Mouse (Mus musculus) forelimb bud, embryonic 11.5 days (tissue): ENCODE results near the gene Cpne5.

Experiments
- DNase-seq: peaks from one replicate; pipeline ENCODE4 v3.0.0-alpha.2; 2012; ENCODE audit warnings: low read depth, low spot score

The Cpne5 gene

DNA sequence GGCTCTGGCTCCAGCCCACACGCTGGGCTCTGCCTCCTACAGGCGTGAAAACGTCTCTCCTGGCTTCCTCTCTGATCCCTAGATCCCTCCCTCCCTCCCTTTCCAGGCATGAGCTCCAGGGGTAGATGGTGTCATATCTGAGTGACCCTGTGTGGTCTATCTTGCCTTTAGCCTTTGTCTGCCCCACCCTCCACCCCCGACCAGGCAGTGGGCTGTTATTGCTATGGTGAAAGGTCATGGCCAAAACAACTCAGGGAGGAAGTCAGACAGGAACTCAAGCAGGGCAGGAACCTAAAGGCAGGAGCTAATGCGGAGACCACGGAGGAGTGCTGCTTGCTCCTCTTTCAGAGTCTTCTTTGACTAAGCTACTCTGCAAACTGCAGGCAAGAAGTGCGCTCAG is 26.1 kb downstream of the Cpne5 start:
- no peak for DNase-seq

DNA sequence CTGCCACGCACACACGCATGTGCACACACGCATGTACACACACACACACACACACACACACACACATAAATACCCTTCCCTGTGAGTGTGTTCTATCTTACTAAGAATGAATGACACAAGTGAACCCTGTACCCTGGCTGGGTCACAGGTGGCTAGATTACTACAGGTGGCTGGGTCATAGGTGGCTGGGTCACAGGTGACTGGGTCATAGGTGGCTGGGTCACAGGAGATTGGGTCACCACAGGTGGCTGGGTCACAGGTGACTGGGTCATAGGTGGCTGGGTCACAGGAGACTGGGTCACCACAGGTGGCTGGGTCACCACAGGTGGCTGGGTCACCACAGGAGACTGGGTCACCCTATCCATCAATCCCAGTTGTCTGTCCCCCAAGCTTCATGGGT is 27.9 kb downstream of the Cpne5 start:
- no peak for DNase-seq

DNA sequence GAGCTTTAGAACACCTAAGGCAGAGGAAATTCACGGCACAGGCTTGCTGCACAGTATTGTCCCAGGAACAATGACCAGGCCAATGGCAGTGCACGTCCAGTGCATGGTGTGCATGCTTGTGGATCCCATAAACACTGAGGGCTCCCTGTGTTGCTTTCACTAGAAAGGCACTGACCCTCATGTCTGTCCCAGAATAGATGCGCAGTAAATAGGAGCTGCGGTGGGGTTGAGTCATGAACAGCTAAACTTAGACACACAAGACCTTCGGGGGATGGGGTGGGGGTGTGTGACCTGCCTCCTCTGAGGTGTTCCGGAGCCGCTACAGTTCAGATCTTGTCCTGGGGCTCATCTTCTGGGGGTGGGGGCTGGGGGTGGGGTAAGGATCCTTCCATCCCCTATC is 31.9 kb downstream of the Cpne5 start:
- DNase-seq = no peak

DNA sequence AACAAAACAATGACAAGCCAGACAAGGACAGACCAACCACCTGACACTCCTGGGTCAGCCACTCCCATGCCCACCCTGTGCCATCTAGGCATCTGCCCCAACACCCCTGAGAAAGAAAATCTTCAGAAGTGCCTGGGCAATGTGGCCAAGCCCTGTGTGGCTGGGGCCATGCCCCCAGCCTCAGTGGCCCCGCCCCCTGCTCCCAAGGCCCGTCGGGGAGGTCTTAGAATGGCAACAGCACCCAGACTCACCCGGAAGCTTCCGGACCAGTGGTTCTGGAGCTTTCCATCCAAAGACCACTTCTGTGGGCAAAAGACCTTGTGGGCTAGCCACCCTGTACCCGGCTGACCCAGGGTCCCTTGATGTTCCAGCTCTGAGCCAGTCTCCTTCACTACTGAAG is 35.4 kb downstream of the Cpne5 start:
- no peak for DNase-seq

DNA sequence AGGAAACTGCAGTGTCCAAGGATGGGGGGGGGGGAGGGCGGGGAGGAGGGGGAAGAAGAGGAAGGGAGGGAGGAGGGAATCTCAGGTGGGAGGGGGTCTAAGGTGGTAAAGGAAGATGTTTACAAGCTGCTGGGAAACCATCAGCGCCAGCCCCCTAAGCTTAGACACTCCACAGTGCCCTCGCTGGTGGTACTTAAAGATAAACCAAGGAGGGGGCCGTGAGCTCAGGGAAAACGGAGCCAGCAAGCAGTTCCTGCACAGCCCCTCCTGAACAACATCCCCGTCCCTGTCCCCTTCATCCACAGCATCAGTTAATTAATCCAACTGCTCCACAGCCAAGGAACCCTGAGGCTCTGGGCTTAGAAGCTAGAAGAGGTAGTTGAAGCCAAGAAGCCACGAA is 38.1 kb downstream of the Cpne5 start:
- no peak for DNase-seq

DNA sequence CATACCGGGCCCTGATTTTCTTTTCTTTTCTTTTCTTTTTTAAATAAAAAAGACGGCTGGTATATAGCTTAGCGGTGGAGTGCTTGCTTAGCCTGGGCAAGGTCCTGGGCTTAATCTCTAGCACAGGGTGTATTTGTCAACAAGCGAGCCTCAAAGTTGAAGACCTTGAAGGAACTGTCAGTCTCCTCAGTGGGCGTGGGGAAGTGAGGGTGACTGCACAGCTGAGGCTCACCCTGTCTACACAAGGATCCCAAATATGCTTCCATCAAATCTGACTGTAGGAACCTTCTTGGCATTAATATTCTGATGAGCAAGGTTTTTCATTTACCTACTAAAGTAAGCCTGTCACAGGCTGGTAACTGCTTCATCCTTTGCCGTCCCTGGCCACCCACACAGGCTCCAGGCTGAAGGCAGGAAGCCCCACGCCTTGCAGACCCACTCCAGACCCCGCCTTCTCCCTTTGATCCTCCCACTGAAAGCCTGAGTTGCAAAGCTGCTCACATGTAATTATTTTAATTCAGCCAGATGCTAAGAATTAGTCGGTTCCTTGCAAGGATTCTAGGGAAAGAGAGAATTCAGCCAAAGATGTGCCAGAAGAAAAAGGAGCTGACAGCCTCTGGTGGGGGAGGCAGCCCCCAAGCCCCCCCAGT is 38.7 kb downstream of the Cpne5 start:
- peak; percentile 61 for DNase-seq

DNA sequence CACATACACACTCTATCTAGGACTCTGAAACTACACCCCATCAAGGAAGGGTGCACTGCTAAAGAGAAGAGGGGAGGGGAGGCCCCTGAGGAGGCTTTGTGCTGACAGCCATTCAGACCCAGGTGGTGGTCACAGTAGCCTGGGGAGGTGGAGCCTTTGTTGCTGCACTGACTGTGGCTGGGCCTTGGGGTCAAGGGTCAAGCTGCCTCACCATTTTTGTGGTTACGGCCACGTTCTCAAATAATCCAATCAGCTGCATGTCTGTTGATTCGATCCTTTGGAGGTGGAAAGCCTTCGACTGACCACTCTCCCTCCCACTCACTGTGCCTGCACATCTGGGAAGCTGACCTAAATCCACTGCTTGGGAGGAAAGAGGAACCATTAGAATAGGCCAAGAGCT is 42.4 kb downstream of the Cpne5 start:
- DNase-seq = no peak

DNA sequence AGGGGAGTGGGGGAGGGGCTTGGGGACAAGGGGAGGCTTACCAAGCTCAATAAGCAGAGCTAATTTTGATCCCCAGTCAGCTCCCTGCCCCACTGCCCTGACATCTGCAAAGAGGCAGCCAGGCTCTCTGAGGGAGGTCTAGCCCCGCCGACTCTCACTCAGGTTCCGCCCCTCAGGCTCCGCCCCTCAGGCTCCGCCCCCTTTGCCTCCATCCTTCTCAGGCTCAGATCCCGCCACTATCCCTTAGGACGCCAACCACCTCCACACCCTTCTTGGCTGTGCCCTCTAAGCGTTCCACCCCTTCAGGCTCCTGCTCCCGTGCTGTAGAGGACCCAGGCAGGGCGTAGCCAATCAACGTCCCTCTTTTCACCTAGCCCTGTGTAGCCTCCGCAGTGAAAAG is 49.0 kb downstream of the Cpne5 start:
- DNase-seq = peak; percentile 53

DNA sequence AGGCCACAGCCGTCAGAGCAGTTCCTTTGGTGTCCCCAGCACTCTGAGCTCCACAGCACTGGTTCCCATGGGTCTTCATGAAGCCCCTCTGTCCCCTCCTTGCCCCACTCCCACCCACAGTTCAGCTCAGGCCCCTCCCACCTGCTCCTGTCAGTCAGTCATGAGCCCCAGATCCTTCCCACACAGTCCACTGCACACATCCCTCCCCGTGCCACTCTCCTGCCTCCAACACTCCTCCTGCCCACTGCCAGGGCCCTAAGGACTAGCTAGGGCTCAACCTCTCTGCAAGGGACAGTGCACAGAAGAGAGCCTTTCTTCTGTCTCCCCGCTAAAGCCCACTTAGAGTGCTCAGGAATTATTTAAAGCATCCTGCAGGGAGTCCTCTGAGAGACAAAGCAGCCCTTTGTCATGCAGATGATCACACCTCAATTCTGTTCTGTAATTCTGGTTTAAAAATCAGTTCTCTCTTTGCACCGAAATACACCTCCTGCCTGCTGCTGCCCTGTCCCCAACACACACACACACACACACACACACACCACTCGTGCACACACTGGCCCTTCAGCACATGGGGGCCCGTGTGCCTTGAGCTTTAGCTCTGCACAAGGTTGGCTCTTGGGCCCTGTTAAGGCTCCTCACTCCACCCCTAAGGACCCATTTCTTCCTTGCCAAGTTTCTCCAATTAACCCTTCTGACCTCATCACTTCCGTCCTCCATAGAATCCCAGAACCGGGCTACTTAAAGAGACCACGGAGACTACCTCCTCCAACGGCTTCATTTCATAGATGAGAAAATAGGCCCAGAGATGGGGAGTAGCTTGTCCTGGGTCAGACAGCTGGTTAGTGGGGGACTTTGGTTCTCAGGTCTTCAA is 50.7 kb downstream of the Cpne5 start:
- DNase-seq = no peak

DNA sequence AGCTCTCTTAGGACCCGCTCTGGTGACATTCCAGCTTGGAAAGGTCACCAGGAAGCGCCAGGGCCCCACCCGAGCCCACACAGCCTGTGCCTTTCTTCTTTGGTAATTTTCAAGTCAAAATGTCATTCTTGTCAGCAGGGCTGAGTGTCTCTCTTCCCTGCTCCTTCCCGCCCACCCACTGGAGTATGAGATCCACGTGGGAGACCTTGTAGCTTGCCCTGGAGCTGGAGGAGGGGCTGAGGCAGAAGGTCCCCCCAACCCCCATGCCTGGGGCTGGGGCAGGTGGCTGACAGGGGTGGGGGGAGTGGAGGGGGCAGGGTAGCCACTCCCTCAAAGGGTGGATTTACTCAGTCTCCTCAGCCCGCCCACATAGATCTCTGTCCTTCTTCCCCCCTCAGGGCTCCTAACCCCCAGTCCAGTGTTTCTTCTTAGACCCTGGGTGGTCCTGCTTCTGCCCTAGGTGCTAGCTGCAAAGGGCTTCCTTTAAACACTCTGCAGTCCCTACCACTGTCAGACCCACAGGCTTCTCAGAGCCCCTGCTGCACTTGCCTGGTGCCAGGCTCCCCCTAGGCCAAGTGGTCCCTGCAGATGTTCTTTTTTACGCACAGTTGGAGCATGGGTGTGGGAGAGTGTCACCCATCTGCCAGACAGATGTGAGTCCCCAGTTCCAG is 52.5 kb downstream of the Cpne5 start:
- DNase-seq = peak; percentile 51

DNA sequence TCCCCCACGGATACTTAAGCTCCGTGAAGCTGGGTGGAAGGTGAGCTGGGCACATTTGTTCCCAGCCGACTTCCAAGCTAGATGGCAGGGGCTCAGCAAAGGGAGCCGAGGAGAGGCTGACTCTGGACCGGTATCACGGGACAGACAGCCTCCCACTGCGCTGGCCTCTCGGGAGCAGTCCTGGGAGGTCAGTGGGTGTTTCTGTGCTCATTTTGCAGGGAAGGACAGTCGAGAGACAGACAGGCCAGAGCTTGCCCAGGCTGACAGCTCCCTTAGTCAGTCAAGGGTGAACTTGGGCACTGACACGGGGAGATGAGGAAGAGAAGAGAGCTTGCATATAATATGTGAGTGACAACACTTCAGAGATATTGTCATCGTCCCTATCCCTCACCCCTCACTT is 54.8 kb downstream of the Cpne5 start:
- DNase-seq = no peak

DNA sequence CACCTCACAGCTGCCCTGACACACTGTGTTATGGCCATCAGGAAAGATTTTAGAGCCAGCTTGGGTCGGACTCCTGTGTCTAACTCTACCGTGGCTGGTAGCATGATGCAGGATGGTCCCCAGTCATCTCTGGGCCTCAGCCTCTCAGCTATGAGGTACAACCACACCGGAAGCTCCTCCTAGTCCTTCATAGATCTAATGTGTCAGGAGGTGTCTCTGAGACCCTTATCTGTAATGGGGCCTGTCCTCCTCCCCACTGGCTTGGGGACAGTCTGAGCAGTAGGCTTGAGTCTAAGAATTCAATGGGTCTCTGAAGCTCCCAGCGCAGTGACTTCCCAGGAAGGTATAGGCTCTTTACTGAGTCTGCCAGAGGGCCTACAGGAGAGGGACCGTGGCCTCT is 56.2 kb downstream of the Cpne5 start:
- no peak for DNase-seq

DNA sequence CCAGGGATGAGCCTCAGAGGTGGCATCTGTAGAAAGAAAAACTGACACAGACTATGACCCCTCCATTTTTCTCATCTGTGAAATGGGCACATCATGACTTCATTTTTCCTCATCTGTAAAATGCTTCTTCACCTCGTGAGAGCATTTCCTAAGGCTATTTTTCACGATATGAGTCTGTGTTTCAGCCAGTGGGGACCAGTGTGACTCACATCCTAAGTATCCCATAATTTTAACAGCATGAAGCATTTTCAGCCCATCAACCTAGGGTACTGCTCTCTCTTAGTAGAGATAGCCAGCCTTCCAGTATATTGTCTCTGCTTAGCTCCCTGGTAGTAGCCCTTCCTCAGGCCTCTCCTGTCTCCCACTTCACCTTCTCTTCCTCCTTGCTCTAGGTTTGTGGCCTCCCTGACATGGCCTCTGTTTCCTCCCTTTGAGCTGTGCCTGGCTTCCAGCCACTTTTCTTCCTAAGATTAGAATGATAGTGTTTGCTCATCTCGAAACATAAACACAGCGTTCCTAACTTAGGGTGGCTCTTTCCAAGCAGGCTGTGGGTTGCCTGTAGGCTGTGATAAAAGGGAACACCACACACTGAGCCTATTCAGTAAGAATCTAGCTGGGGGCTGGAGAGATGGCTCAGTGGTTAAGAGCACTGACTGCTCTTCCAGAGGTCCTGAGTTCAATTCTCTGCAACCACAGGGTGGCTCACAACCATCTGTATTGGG is 57.4 kb downstream of the Cpne5 start:
- DNase-seq = no peak

DNA sequence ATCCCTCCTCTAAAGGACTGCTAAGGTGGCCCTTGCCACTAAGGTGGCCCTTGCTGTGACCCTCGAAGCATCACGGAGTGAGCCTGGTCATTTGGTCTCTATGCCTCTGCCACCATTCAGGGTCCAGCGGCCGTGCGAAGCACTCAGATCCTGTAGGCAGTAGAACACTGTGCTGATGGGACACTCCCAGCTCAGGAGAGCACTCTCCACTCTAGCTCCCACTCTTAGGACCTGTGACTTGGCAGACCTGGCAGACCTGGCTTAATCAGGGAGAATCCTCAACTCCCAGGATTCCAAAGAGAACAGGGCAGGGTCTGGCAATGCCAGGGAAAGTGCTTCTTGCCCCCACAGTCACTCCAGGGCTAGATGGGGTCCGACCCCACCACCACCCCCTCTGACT is 58.0 kb downstream of the Cpne5 start:
- no peak for DNase-seq

DNA sequence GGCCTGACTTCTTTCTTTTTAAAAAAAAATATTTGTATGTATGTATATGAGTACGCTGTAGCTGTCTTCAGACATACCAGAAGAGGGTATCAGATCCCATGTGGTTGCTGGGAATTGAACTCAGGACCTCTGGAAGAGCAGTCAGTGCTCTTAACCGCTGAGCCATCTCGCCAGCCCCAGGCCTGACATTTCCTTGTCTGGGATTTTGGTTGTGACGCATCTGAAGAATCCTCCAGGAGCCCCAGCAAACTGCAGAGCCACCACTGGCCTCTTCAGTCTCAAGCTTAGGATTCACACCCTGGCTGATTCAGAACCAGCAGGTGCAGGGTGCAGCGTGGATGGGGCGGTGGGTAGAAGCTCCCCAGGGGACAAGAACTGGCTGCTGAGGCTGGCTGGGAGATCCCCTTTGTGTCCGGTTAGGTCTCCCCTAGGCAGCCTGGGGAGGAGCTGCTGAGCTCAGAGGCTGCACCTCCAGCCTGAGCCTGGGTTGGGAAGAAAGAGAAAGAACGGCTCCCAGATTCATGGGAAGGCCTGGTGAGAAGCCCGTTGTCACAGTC is 59.4 kb downstream of the Cpne5 start:
- no peak for DNase-seq

DNA sequence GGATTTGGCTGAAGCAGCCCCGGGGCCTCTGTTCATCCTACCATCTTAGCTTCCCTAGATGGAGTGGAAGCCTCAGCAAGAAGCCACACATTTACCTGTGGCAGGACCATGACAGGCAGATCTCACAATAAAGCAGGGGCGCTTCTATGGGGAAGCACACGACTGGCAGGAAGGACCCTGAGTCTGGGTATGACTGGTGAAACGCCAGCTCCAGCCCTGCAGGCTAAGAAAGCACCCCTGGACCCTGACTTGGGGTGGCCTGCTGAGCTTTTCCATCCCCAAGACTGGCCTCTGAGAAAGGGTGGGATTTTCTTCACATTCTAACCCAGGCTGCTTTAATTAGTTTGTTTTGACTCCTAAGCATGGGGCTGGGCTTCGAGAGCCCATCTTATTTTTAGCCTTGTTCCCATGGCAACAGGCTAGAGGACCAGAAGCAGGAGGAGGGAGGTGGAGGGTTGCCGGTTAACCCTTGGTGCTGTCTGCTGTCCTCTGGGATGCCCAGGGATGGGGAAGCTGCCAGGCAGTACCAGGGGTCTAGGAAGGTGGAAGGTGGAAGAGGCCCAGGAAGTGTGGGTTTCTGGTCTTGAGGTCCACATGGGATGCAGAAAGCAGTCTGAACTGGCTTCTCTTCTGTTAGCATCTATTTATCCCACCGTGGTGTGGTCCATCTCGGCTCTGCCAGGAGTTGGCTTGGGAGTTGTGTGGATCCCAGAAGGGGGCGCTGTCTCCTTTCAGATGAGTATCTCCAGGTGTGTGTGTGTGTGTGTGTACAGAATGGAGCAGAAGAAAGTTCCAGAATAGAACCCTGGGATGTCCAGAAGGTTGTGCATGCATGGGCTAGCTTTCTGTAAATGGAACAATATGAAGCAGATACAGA is 61.3 kb downstream of the Cpne5 start:
- DNase-seq = peak; percentile 66

DNA sequence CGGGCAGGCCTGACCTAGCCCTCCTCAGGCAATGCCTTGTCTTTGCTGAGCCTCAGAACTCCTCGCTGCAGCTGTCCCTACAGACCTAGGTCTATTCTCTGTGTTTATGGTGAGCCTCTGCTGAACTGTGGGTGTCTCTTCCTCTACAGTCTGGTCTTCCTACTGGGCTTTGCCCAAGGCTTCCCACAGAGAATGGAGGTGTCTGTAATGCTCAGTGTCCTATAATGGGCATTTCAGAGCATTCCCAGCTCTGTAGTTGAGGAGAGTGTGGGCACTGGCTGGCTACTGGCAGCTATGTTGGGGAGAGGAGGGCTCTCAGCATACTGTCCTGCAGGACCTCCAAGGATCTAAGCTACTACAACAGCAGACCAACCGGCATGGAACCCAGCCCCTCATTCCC is 62.3 kb downstream of the Cpne5 start:
- no peak for DNase-seq

DNA sequence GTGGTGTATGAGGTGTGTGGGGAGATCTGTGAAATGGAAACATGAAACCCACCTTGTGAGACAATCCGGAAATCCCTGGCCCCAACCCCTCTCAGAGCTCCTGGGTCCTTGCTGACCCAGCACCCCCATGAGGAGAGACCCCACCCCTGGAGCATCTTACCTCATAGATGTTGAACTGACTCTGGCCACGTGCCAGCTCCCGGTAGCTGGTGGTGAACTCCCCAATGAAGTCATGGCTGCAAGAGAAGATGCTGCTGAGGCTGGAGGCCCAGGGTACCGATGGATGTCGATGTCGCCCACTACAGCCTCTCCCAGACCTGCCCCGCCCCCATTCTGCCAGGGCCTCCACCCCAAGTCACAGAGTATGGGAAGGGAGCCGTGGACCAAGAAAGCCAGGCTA is 64.8 kb downstream of the Cpne5 start:
- DNase-seq = no peak

DNA sequence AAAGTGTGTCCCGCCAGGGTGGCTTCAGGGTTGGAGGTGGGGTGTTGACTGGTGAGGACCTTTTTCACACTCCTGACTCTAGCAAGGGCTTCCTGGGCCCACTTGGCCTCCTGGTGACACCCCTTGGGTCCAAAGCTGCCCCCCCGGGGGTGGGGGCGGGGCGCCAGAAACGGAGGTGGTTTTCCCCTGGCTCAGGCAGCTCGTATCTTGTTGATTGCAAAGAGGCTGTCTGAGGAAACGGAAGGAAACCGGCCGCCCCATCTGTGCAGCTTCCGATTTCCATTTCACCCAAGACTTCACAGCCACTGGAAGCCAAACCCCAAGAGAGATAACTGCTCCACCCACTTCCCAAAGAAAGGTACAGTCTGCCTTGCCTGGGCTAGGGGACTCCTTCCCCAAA is 65.9 kb downstream of the Cpne5 start:
- DNase-seq = no peak

DNA sequence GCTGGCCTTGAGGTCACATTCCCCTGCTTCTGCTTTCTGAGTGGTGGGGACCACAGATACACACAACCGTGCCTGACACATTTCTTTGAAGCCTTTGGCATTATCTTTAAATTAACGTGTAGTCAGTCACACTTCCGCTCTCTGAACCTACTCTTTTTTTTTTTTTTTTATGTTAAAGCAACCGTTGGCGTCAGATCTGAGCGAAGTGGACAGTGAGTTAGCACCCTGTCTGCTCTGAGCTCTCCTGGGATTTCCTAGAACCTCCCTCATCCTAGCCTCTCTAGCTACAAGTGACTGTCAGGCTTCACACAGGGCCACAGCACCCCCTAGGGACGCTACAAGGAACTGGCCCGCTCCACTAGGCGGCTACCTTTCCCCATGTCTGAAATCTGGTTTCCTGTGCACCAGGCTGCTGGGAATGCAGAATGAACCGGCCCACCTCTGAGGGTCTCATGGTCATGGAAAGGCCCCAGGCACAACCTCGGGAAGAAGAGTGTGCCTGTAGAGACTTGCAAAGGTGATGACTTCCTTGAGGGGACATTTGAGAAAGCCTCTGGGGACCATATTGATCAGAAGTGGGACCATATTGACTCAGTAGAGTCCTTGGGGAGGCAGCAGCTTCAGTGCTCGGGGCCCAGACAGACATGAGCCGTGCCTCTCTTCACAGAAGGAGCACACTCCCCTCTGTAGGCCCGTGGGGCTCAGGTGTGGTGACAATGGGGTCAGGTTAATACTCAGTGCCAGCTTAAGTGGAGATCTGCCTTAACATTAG is 66.8 kb downstream of the Cpne5 start:
- DNase-seq = peak; percentile 76
